Mouse (Mus musculus): Measurements from ENCODE around the gene Dhx16. TPM values are rescaled to one million over a fixed set of nuclear protein-coding genes. Genes with fewer than 3 reads are reported as not detected.

The Dhx16 gene
- polyA plus RNA-seq, 1 experiment from 2014 or later = 29.8 TPM

- Histone ChIP-seq H3K4me1 (ENCODE audit: control insufficient read depth, low read depth, low read length) (peaks cover 39% of the 10 kb centered on the region), H3K4me3 (ENCODE audit: low read depth, low read length) (peak within 1 kb of the TSS; percentile 89), H3K27me3 (ENCODE audit: control insufficient read depth, insufficient read depth, low read depth, low read length) (no peaks in the 10 kb centered on the region), H3K9me3 (replicated peaks; ENCODE audit: control insufficient read depth, low read length) (no peaks in the 10 kb centered on the region), H3K27ac (ENCODE audit: low read length) (peak within 1 kb of the TSS; percentile 95), H3K36me3 (ENCODE audit: control insufficient read depth, insufficient read depth) (peaks cover 19% of the 10 kb centered on the region), H3K4me2 (ENCODE audit: low read depth, low read length) (peak within 1 kb of the TSS; percentile 93), H3K9ac (ENCODE audit: low read depth, low read length) (peak within 1 kb of the TSS; percentile 85)
- WGBS (ENCODE audit: insufficient replicate concordance) = under 1% methylated on average over 83 of the region's 83 CpGs
- peak; percentile 87 for ATAC-seq (ENCODE audit: low read depth)
These were observed 36.9 kb downstream of the Dhx16 start, which contains the start of the genes Mrps18b and Ppp1r10 for GRCm38 (mm10) chr17:35916297-35917142. TSS of gene Mrps18b (minus strand) at chr17:35916389. TSS of gene Ppp1r10 (plus strand) at chr17:35916434.

GRCm38 (mm10) chr17:35917143-35917462 is 37.5 kb downstream of the Dhx16 start:
- peak overlapping the region; percentile 85 for H3K9ac ChIP-seq (ENCODE audit: low read depth, low read length)
- peak overlapping the region; percentile 95 for H3K27ac ChIP-seq (ENCODE audit: low read length)
- H3K27me3 ChIP-seq (ENCODE audit: control insufficient read depth, insufficient read depth, low read depth, low read length) = no peaks in the 10 kb centered on the region
- peak overlapping the region; percentile 89 for H3K4me3 ChIP-seq (ENCODE audit: low read depth, low read length)
- H3K4me1 ChIP-seq (ENCODE audit: control insufficient read depth, low read depth, low read length) = peaks cover 43% of the 10 kb centered on the region
- ATAC-seq (ENCODE audit: low read depth) = no peak
- under 1% methylated on average over 8 of the region's 8 CpGs for WGBS (ENCODE audit: insufficient replicate concordance)
- peaks cover 19% of the 10 kb centered on the region for H3K36me3 ChIP-seq (ENCODE audit: control insufficient read depth, insufficient read depth)
- no peaks in the 10 kb centered on the region for H3K9me3 ChIP-seq (replicated peaks; ENCODE audit: control insufficient read depth, low read length)
- H3K4me2 ChIP-seq (ENCODE audit: low read depth, low read length) = peak overlapping the region; percentile 93

GRCm38 (mm10) chr17:35917463-35918251 is 38.0 kb downstream of the Dhx16 start:
- Histone ChIP-seq H3K9ac (ENCODE audit: low read depth, low read length) (peak overlapping the region; percentile 85), H3K27me3 (ENCODE audit: control insufficient read depth, insufficient read depth, low read depth, low read length) (no peaks in the 10 kb centered on the region), H3K27ac (ENCODE audit: low read length) (peak overlapping the region; percentile 95), H3K4me1 (ENCODE audit: control insufficient read depth, low read depth, low read length) (peaks cover 44% of the 10 kb centered on the region), H3K4me3 (ENCODE audit: low read depth, low read length) (peak overlapping the region; percentile 89), H3K36me3 (ENCODE audit: control insufficient read depth, insufficient read depth) (peaks cover 16% of the 10 kb centered on the region), H3K4me2 (ENCODE audit: low read depth, low read length) (peak overlapping the region; percentile 93), H3K9me3 (replicated peaks; ENCODE audit: control insufficient read depth, low read length) (no peaks in the 10 kb centered on the region)
- WGBS (ENCODE audit: insufficient replicate concordance) = under 1% methylated on average over 13 of the region's 13 CpGs
- no peak for ATAC-seq (ENCODE audit: low read depth)

- no peak for ATAC-seq (ENCODE audit: low read depth)
- Histone ChIP-seq H3K4me2 (ENCODE audit: low read depth, low read length) (peak overlapping the region; percentile 93), H3K4me3 (ENCODE audit: low read depth, low read length) (peak overlapping the region; percentile 89), H3K4me1 (ENCODE audit: control insufficient read depth, low read depth, low read length) (peaks cover 42% of the 10 kb centered on the region), H3K27me3 (ENCODE audit: control insufficient read depth, insufficient read depth, low read depth, low read length) (no peaks in the 10 kb centered on the region), H3K9ac (ENCODE audit: low read depth, low read length) (peak overlapping the region; percentile 85), H3K9me3 (replicated peaks; ENCODE audit: control insufficient read depth, low read length) (no peaks in the 10 kb centered on the region), H3K36me3 (ENCODE audit: control insufficient read depth, insufficient read depth) (peaks cover 18% of the 10 kb centered on the region), H3K27ac (ENCODE audit: low read length) (peak overlapping the region; percentile 95)
- under 1% methylated on average over 11 of the region's 11 CpGs for WGBS (ENCODE audit: insufficient replicate concordance)
These were observed 38.8 kb downstream of the Dhx16 start for GRCm38 (mm10) chr17:35918276-35919059.

- peaks cover 23% of the 10 kb centered on the region for H3K36me3 ChIP-seq (ENCODE audit: control insufficient read depth, insufficient read depth)
- peaks cover 42% of the 10 kb centered on the region for H3K4me1 ChIP-seq (ENCODE audit: control insufficient read depth, low read depth, low read length)
- ATAC-seq (ENCODE audit: low read depth) = peak; percentile 28
- H3K4me3 ChIP-seq (ENCODE audit: low read depth, low read length) = peak overlapping the region; percentile 89
- H3K9me3 ChIP-seq (replicated peaks; ENCODE audit: control insufficient read depth, low read length) = no peaks in the 10 kb centered on the region
- 7% methylated on average over 7 of the region's 7 CpGs for WGBS (ENCODE audit: insufficient replicate concordance)
- H3K9ac ChIP-seq (ENCODE audit: low read depth, low read length) = peak overlapping the region; percentile 72
- H3K4me2 ChIP-seq (ENCODE audit: low read depth, low read length) = peak overlapping the region; percentile 93
- H3K27me3 ChIP-seq (ENCODE audit: control insufficient read depth, insufficient read depth, low read depth, low read length) = no peaks in the 10 kb centered on the region
- H3K27ac ChIP-seq (ENCODE audit: low read length) = peak overlapping the region; percentile 97
These were observed 39.6 kb downstream of the Dhx16 start for GRCm38 (mm10) chr17:35919060-35919715.

- no peak for ATAC-seq (ENCODE audit: low read depth)
- peak overlapping the region; percentile 97 for H3K27ac ChIP-seq (ENCODE audit: low read length)
- H3K4me3 ChIP-seq (ENCODE audit: low read depth, low read length) = peak overlapping the region; percentile 89
- H3K9ac ChIP-seq (ENCODE audit: low read depth, low read length) = peak overlapping the region; percentile 72
- no peaks in the 10 kb centered on the region for H3K27me3 ChIP-seq (ENCODE audit: control insufficient read depth, insufficient read depth, low read depth, low read length)
- 12% methylated on average over 6 of the region's 6 CpGs for WGBS (ENCODE audit: insufficient replicate concordance)
- H3K4me2 ChIP-seq (ENCODE audit: low read depth, low read length) = peak overlapping the region; percentile 93
- peaks cover 27% of the 10 kb centered on the region for H3K36me3 ChIP-seq (ENCODE audit: control insufficient read depth, insufficient read depth)
- H3K9me3 ChIP-seq (replicated peaks; ENCODE audit: control insufficient read depth, low read length) = no peaks in the 10 kb centered on the region
- H3K4me1 ChIP-seq (ENCODE audit: control insufficient read depth, low read depth, low read length) = peaks cover 45% of the 10 kb centered on the region
These were observed 40.3 kb downstream of the Dhx16 start for GRCm38 (mm10) chr17:35919864-35920301.

GRCm38 (mm10) chr17:35920384-35920783 is 40.8 kb downstream of the Dhx16 start:
- H3K4me1 ChIP-seq (ENCODE audit: control insufficient read depth, low read depth, low read length) = peaks cover 46% of the 10 kb centered on the region
- peaks cover 32% of the 10 kb centered on the region for H3K36me3 ChIP-seq (ENCODE audit: control insufficient read depth, insufficient read depth)
- WGBS (ENCODE audit: insufficient replicate concordance) = 47% methylated on average over 1 of the region's 1 CpGs
- H3K9ac ChIP-seq (ENCODE audit: low read depth, low read length) = peak overlapping the region; percentile 72
- peak overlapping the region; percentile 89 for H3K4me3 ChIP-seq (ENCODE audit: low read depth, low read length)
- no peak for ATAC-seq (ENCODE audit: low read depth)
- H3K4me2 ChIP-seq (ENCODE audit: low read depth, low read length) = peak overlapping the region; percentile 93
- H3K9me3 ChIP-seq (replicated peaks; ENCODE audit: control insufficient read depth, low read length) = no peaks in the 10 kb centered on the region
- peak overlapping the region; percentile 97 for H3K27ac ChIP-seq (ENCODE audit: low read length)
- H3K27me3 ChIP-seq (ENCODE audit: control insufficient read depth, insufficient read depth, low read depth, low read length) = no peaks in the 10 kb centered on the region

Measured in liver, embryonic 16.5 days (tissue).